ENCODE assay signal across 26 mouse cellular contexts in genomic region chr12:116152866-116153428, GRCm38 (mm10).
DNase-seq lines count a peak whose midpoint lies in the region; ATAC-seq and TF ChIP-seq lines count a peak whose summit lies in the region.
"Had no signal": no experiment of that assay in that cellular context is flagged by ENCODE, and none has a peak within 500 bp of the region (broad histone marks: within the 10 kb centered on the region; RNA-seq: fewer than 3 reads in every experiment).

No protein-coding gene starts in this region.

- H3K4me1 ChIP-seq in embryonic facial prominence, embryonic 14.5 days (ENCODE audit: control insufficient read depth, insufficient read depth, low read length) = no peaks in the 10 kb centered on the region
- H3K4me1 ChIP-seq in embryonic facial prominence, embryonic 10.5 days = no peaks in the 10 kb centered on the region
- H3K4me1 ChIP-seq in MEL (ENCODE audit: control insufficient read depth in 1 of 2, insufficient read depth in 2 of 2, low read length in 2 of 2) = no peaks in the 10 kb centered on the region
- H3K4me1 ChIP-seq: embryonic facial prominence, embryonic 15.5 days; forebrain, embryonic 15.5 days; heart, embryonic 15.5 days; hindbrain, embryonic 15.5 days; limb, embryonic 12.5 days had no signal

- DNase-seq in embryonic facial prominence, embryonic 14.5 days (ENCODE audit: low spot score) = peak; percentile 31
- no peak for DNase-seq in embryonic facial prominence, embryonic 10.5 days (ENCODE audit: low spot score)
- DNase-seq in MEL (ENCODE audit: low read depth, low spot score) = peak; percentile 57
- peak; percentile 17 for DNase-seq in brain, embryonic 14.5 days (ENCODE audit: low read depth)
- peak; percentile 24 to 50 for DNase-seq in cerebellum, postnatal 25 days
- no peak for DNase-seq in adrenal gland, adult 18-20 months (ENCODE audit: low spot score in 2 of 2)
- no peak for DNase-seq in testis, postnatal 14 days (ENCODE audit: low spot score)
- DNase-seq: adrenal gland, postnatal 10 days; embryo, embryonic 11 days; gastrocnemius, postnatal 25 days; heart, postnatal 36 days; kidney, postnatal 25 days; liver, postnatal 0 days; right cerebral cortex, postnatal 25 days; spleen, adult 18-20 months had no signal

- TF ChIP-seq RAD21 in MEL (IDR thresholded peaks at IDR 0.05; ENCODE audit: low read depth, low read length) = no peak

- H3K9ac ChIP-seq in embryonic facial prominence, embryonic 14.5 days (ENCODE audit: low read depth, low read length) = no peak overlapping the region
- no peak overlapping the region for H3K9ac ChIP-seq in MEL (ENCODE audit: control insufficient read depth, low read depth, low read length, poor library complexity, severe bottlenecking)
- H3K9ac ChIP-seq: embryonic facial prominence, embryonic 15.5 days; forebrain, embryonic 15.5 days; heart, embryonic 15.5 days; hindbrain, embryonic 15.5 days; limb, embryonic 12.5 days; liver, postnatal 0 days had no signal

- no peak overlapping the region for H3K4me2 ChIP-seq in embryonic facial prominence, embryonic 14.5 days (ENCODE audit: low read depth, low read length)
- H3K4me2 ChIP-seq: embryonic facial prominence, embryonic 15.5 days; forebrain, embryonic 15.5 days; heart, embryonic 15.5 days; hindbrain, embryonic 15.5 days; limb, embryonic 12.5 days; liver, embryonic 11.5 days had no signal

- no peaks in the 10 kb centered on the region for H3K9me3 ChIP-seq in embryonic facial prominence, embryonic 14.5 days (ENCODE audit: control insufficient read depth, low read length)
- H3K9me3 ChIP-seq in embryonic facial prominence, embryonic 10.5 days = no peaks in the 10 kb centered on the region
- no peaks in the 10 kb centered on the region; the same call in 1 of the 2 replicates for H3K9me3 ChIP-seq in MEL (replicated peaks; ENCODE audit: insufficient read depth, low read length)
- H3K9me3 ChIP-seq: embryonic facial prominence, embryonic 15.5 days; forebrain, embryonic 15.5 days; heart, embryonic 15.5 days; hindbrain, embryonic 15.5 days; limb, embryonic 12.5 days; midbrain, embryonic 10.5 days had no signal

- ATAC-seq in embryonic facial prominence, embryonic 14.5 days (ENCODE audit: low read depth) = peak; percentile 75
- ATAC-seq: CD4-positive, CD25-positive, alpha-beta regulatory T cell, adult 4 months; forebrain, embryonic 15.5 days; intestine, postnatal 0 days; liver, postnatal 0 days; lung, postnatal 0 days had no signal

- 83% methylated on average over 9 of the region's 9 CpGs for WGBS in embryonic facial prominence, embryonic 14.5 days
- 85% methylated on average over 9 of the region's 9 CpGs for WGBS in embryonic facial prominence, embryonic 10.5 days

- H3K36me3 ChIP-seq in embryonic facial prominence, embryonic 14.5 days (ENCODE audit: control insufficient read depth, insufficient read depth, low read length) = no peaks in the 10 kb centered on the region
- H3K36me3 ChIP-seq in embryonic facial prominence, embryonic 10.5 days (replicated peaks) = no peaks in the 10 kb centered on the region
- H3K36me3 ChIP-seq in MEL (ENCODE audit: control insufficient read depth in 1 of 2, insufficient read depth in 2 of 2, low read length in 2 of 2) = no peaks in the 10 kb centered on the region
- H3K36me3 ChIP-seq: embryonic facial prominence, embryonic 15.5 days; forebrain, embryonic 15.5 days; heart, embryonic 15.5 days; hindbrain, embryonic 15.5 days; limb, embryonic 12.5 days; midbrain, embryonic 10.5 days had no signal

- H3K79me2 ChIP-seq in MEL (ENCODE audit: control insufficient read depth, insufficient read depth, low read length, poor library complexity) = no peaks in the 10 kb centered on the region

- no peak overlapping the region for H3K4me3 ChIP-seq in embryonic facial prominence, embryonic 14.5 days (ENCODE audit: low read depth, low read length)
- H3K4me3 ChIP-seq in embryonic facial prominence, embryonic 10.5 days = no peak overlapping the region
- H3K4me3 ChIP-seq in MEL (ENCODE audit: control insufficient read depth in 1 of 2, insufficient read depth in 1 of 2, low read depth in 2 of 2, low read length in 2 of 2) = no peak overlapping the region
- H3K4me3 ChIP-seq: embryonic facial prominence, embryonic 15.5 days; forebrain, embryonic 15.5 days; heart, embryonic 15.5 days; hindbrain, embryonic 15.5 days; layer of hippocampus, adult 2 months; limb, embryonic 12.5 days; midbrain, embryonic 10.5 days had no signal

- TF ChIP-seq CTCF in MEL (IDR thresholded peaks at IDR 0.05 in 2 of 3, conservative IDR thresholded peaks at IDR 0.05 in 1 of 3; ENCODE audit: control insufficient read depth in 1 of 3, insufficient read depth in 1 of 3, low read depth in 2 of 3, low read length in 3 of 3, poor library complexity in 1 of 3, severe bottlenecking in 1 of 3) = no peak
- no peak for TF ChIP-seq CTCF in brain, embryonic 14.5 days (IDR thresholded peaks at IDR 0.05; ENCODE audit: borderline replicate concordance, extremely low read depth, insufficient read depth, insufficient read length)

- no peak overlapping the region for H3K27ac ChIP-seq in embryonic facial prominence, embryonic 14.5 days (replicated peaks; ENCODE audit: low read depth, low read length)
- H3K27ac ChIP-seq in embryonic facial prominence, embryonic 10.5 days (replicated peaks) = no peak overlapping the region
- no peak overlapping the region for H3K27ac ChIP-seq in MEL (ENCODE audit: control insufficient read depth, low read depth, low read length)
- H3K27ac ChIP-seq: embryonic facial prominence, embryonic 15.5 days; forebrain, embryonic 15.5 days; heart, embryonic 15.5 days; hindbrain, embryonic 15.5 days; layer of hippocampus, adult 2 months; limb, embryonic 12.5 days; midbrain, embryonic 10.5 days had no signal

- TF ChIP-seq POLR2A in MEL (IDR thresholded peaks at IDR 0.05; ENCODE audit: control insufficient read depth in 1 of 2, insufficient read depth in 1 of 2, low read depth in 1 of 2, low read length in 2 of 2, poor library complexity in 1 of 2) = no peak
- TF ChIP-seq POLR2A in brain, embryonic 14.5 days (IDR thresholded peaks at IDR 0.05; ENCODE audit: borderline replicate concordance, extremely low read depth, insufficient read depth, insufficient read length, poor library complexity, severe bottlenecking) = no peak

- H3K27me3 ChIP-seq in embryonic facial prominence, embryonic 14.5 days (replicated peaks; ENCODE audit: control insufficient read depth, insufficient read depth, low read length) = no peaks in the 10 kb centered on the region
- H3K27me3 ChIP-seq in embryonic facial prominence, embryonic 10.5 days (replicated peaks; ENCODE audit: low read depth, poor library complexity, severe bottlenecking) = no peaks in the 10 kb centered on the region
- peaks cover 0 to 4% of the 10 kb centered on the region in 2 experiments; a peak in 2 of 4 replicates for H3K27me3 ChIP-seq in MEL (ENCODE audit: control insufficient read depth in 1 of 2, insufficient read depth in 2 of 2, low read length in 2 of 2)
- H3K27me3 ChIP-seq: embryonic facial prominence, embryonic 15.5 days; forebrain, embryonic 15.5 days; heart, embryonic 15.5 days; hindbrain, embryonic 15.5 days; limb, embryonic 12.5 days had no signal

- TF ChIP-seq EP300 in MEL (IDR thresholded peaks at IDR 0.05; ENCODE audit: low read depth in 1 of 2, low read length in 2 of 2) = no peak

TF ChIP-seq in MEL, 35 proteins besides CTCF, POLR2A, EP300 and RAD21:
- no peak for TF ChIP-seq ZNF384 (IDR thresholded peaks at IDR 0.05; ENCODE audit: low read depth, low read length)
- peak; percentile 19; the same call in 1 of the 2 replicates for TF ChIP-seq GATA1 (IDR thresholded peaks at IDR 0.05; ENCODE audit: low read depth, low read length)
- no peak for TF ChIP-seq NRF1 (IDR thresholded peaks at IDR 0.05; ENCODE audit: insufficient read depth, low read depth, low read length, poor library complexity, severe bottlenecking)

Comparison
In these comparisons a context has a peak if more than half of its experiments do, and no peak if none do; other contexts are left out.
1. DNase-seq: peak in embryonic facial prominence, embryonic 14.5 days (single experiment), MEL (single experiment), brain, embryonic 14.5 days (single experiment) and cerebellum, postnatal 25 days (2 of 2); none in embryonic facial prominence, embryonic 10.5 days (single experiment), adrenal gland, adult 18-20 months (0 of 2) and testis, postnatal 14 days (single experiment).